12 mouse cellular contexts compared by ENCODE assay signal in genomic region chr9:71498391-71499182, GRCm38 (mm10). TPM values are rescaled to one million over a fixed set of nuclear protein-coding genes. Genes with fewer than 3 reads are reported as not detected.
DNase-seq lines count a peak whose midpoint lies in the region; ATAC-seq lines count a peak whose summit lies in the region.
"Had no signal": no experiment of that assay in that cellular context is flagged by ENCODE, and none has a peak within 500 bp of the region (broad histone marks: within the 10 kb centered on the region; RNA-seq: fewer than 3 reads in every experiment).

No protein-coding gene starts in this region.

- no peaks in the 10 kb centered on the region for H3K27me3 ChIP-seq in heart, embryonic 15.5 days
- H3K27me3 ChIP-seq in hindbrain, embryonic 13.5 days: no peaks in the 10 kb centered on the region
- H3K27me3 ChIP-seq in hindbrain, embryonic 11.5 days (ENCODE audit: control insufficient read depth, insufficient read depth, low read length): no peaks in the 10 kb centered on the region
- H3K27me3 ChIP-seq: hindbrain, embryonic 12.5 days; liver, embryonic 13.5 days had no signal

- no peak overlapping the region for H3K9ac ChIP-seq in heart, embryonic 15.5 days
- H3K9ac ChIP-seq in hindbrain, embryonic 13.5 days: no peak overlapping the region
- H3K9ac ChIP-seq in hindbrain, embryonic 11.5 days (ENCODE audit: low read depth, low read length): no peak overlapping the region
- H3K9ac ChIP-seq: hindbrain, embryonic 12.5 days; liver, embryonic 13.5 days had no signal

- 0 out of 2 replicates have a peak, but pooled peaks cover 6% of the 10 kb centered on the region for H3K36me3 ChIP-seq in heart, embryonic 15.5 days
- H3K36me3 ChIP-seq in hindbrain, embryonic 13.5 days: no peaks in the 10 kb centered on the region
- H3K36me3 ChIP-seq in hindbrain, embryonic 11.5 days (ENCODE audit: control insufficient read depth, insufficient read depth, low read length): no peaks in the 10 kb centered on the region
- H3K36me3 ChIP-seq: hindbrain, embryonic 12.5 days; liver, embryonic 13.5 days had no signal

- intact Hi-C loops in heart, postnatal 25 days (cut with DNase I): no loop called here

- H3K4me1 ChIP-seq in heart, embryonic 15.5 days (replicated peaks): 0 out of 2 replicates have a peak, but pooled peaks cover 7% of the 10 kb centered on the region
- no peaks in the 10 kb centered on the region for H3K4me1 ChIP-seq in hindbrain, embryonic 13.5 days (replicated peaks)
- H3K4me1 ChIP-seq in hindbrain, embryonic 11.5 days (replicated peaks; ENCODE audit: control insufficient read depth, insufficient read depth, low read length): no peaks in the 10 kb centered on the region
- H3K4me1 ChIP-seq: liver, embryonic 13.5 days had no signal

- no peak for ATAC-seq in heart, embryonic 15.5 days (replicated peaks; ENCODE audit: insufficient number of reproducible peaks, insufficient read depth, low FRiP score, low read depth)
- no peak for ATAC-seq in hindbrain, embryonic 13.5 days (ENCODE audit: low FRiP score)
- ATAC-seq in hindbrain, embryonic 11.5 days (ENCODE audit: low FRiP score): no peak

- no peak for DNase-seq in heart, postnatal 25 days (ENCODE audit: low spot score)
- peak; percentile 20 for DNase-seq in right cerebral cortex, adult 18-20 months
- no peak for DNase-seq in right cerebral cortex, postnatal 25 days
- peak; percentile 26 for DNase-seq in heart, postnatal 4 days
- DNase-seq in telencephalon, adult 2 months (ENCODE audit: low read depth, low spot score): peak; percentile 2
- DNase-seq in hindbrain, embryonic 11.5 days (ENCODE audit: low spot score): no peak
- DNase-seq: cerebellum, adult 8-10 months; liver, embryonic 13.5 days had no signal

- 0 out of 2 replicates have a peak overlapping the region, but pooled peaks have one; percentile 25 for H3K4me2 ChIP-seq in heart, embryonic 15.5 days
- H3K4me2 ChIP-seq in hindbrain, embryonic 13.5 days: no peak overlapping the region
- H3K4me2 ChIP-seq in hindbrain, embryonic 11.5 days (replicated peaks; ENCODE audit: low read depth, low read length): no peak overlapping the region
- H3K4me2 ChIP-seq: hindbrain, embryonic 12.5 days; liver, embryonic 13.5 days had no signal

- peak overlapping the region; percentile 54 for H3K27ac ChIP-seq in heart, embryonic 15.5 days
- no peak overlapping the region for H3K27ac ChIP-seq in hindbrain, embryonic 13.5 days
- H3K27ac ChIP-seq in hindbrain, embryonic 11.5 days (ENCODE audit: low read depth, low read length): no peak overlapping the region
- H3K27ac ChIP-seq: hindbrain, embryonic 12.5 days; liver, embryonic 13.5 days had no signal

- WGBS in heart, embryonic 15.5 days: 51% methylated on average over 10 of the region's 10 CpGs
- 73% methylated on average over 10 of the region's 10 CpGs for WGBS in hindbrain, embryonic 13.5 days
- WGBS in hindbrain, embryonic 11.5 days: 69% methylated on average over 10 of the region's 10 CpGs

- H3K4me3 ChIP-seq in heart, embryonic 15.5 days: no peak overlapping the region
- H3K4me3 ChIP-seq in hindbrain, embryonic 13.5 days: no peak overlapping the region
- no peak overlapping the region for H3K4me3 ChIP-seq in hindbrain, embryonic 11.5 days (ENCODE audit: low read depth, low read length)
- H3K4me3 ChIP-seq: erythroblast, embryonic 14.5 days; hindbrain, embryonic 12.5 days; liver, embryonic 13.5 days had no signal

- no peaks in the 10 kb centered on the region for H3K9me3 ChIP-seq in heart, embryonic 15.5 days (replicated peaks)
- H3K9me3 ChIP-seq in hindbrain, embryonic 13.5 days: no peaks in the 10 kb centered on the region
- no peaks in the 10 kb centered on the region for H3K9me3 ChIP-seq in hindbrain, embryonic 11.5 days (ENCODE audit: control insufficient read depth, low read length)
- H3K9me3 ChIP-seq: hindbrain, embryonic 12.5 days; liver, embryonic 13.5 days had no signal

RNA-seq across cellular contexts. Expression of gene Polr2m, which starts 12.9 kb away (rescaled TPM):
- 280 and 318 TPM in 2 replicates for polyA plus RNA-seq in heart, embryonic 15.5 days (2015; fragmentation: Nextera tagmentation; extraction: Ambion mirVana)
- 100 to 1,000 TPM; 305 to 317 TPM for total RNA-seq in heart, postnatal 25 days (2021)
- 100 to 1,000 TPM; 299 to 302 TPM for total RNA-seq in heart, postnatal 4 days (2021)
- polyA plus RNA-seq in hindbrain, embryonic 13.5 days (2015; fragmentation: Nextera tagmentation; extraction: Ambion mirVana): 320 and 335 TPM in 2 replicates
- 383 and 404 TPM in 2 replicates for polyA plus RNA-seq in hindbrain, embryonic 11.5 days (2014; fragmentation: Nextera tagmentation; extraction: Ambion mirVana)

Comparison
In these comparisons a context has a peak if more than half of its experiments do, and no peak if none do; other contexts are left out.
1. DNase-seq: peak in right cerebral cortex, adult 18-20 months (single experiment), heart, postnatal 4 days (single experiment) and telencephalon, adult 2 months (single experiment); none in heart, postnatal 25 days (single experiment), right cerebral cortex, postnatal 25 days (single experiment) and hindbrain, embryonic 11.5 days (single experiment).